Comparison of ENCODE assay signal across 9 mouse cellular contexts in the genomic region with DNA sequence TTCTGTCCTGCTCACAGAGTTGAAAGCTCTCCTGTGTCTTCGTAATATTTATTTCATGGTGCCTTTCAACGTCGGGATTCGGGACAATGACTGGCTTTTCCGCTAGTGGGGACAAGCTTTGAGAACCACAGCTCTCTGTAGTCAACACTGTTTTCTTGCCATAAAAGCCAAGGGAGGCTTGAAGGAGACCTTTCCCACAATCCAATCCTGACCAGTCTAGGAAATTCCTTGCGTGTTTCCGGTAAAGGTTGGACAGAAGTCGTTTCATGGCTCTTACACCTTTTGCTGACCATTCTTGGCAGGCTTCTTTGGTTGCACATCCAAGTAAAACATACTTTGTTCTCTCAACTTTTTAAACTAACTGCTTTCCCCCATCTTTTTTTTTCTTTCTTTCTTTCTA.
DNase-seq lines count a peak whose midpoint lies in the region; ATAC-seq and TF ChIP-seq lines count a peak whose summit lies in the region.
"Had no signal": no experiment of that assay in that cellular context is flagged by ENCODE, and none has a peak within 500 bp of the region (broad histone marks: within the 10 kb centered on the region; RNA-seq: fewer than 3 reads in every experiment).

No protein-coding gene starts in this region.

- no peak for TF ChIP-seq CTCF in embryonic fibroblast, embryonic 13.5 days (IDR thresholded peaks at IDR 0.05; ENCODE audit: borderline replicate concordance, insufficient read depth, low read length)
- no peak for TF ChIP-seq CTCF in intestine, postnatal 0 days (IDR thresholded peaks at IDR 0.05; ENCODE audit: low read depth)

- H3K27me3 ChIP-seq in heart, embryonic 11.5 days (ENCODE audit: control insufficient read depth, insufficient read depth, low read length), result no peaks in the 10 kb centered on the region
- no peaks in the 10 kb centered on the region for H3K27me3 ChIP-seq in intestine, postnatal 0 days (replicated peaks; ENCODE audit: control insufficient read depth, insufficient read depth, low read length)
- H3K27me3 ChIP-seq in midbrain, embryonic 16.5 days (ENCODE audit: control insufficient read depth, insufficient read depth, low read depth, low read length), result no peaks in the 10 kb centered on the region

- H3K4me2 ChIP-seq in heart, embryonic 11.5 days, result peak overlapping the region; percentile 94
- peak overlapping the region; percentile 93 for H3K4me2 ChIP-seq in intestine, postnatal 0 days (replicated peaks; ENCODE audit: low read depth)
- H3K4me2 ChIP-seq in midbrain, embryonic 16.5 days (ENCODE audit: low read length), result peak overlapping the region; percentile 89

- no peak for TF ChIP-seq POLR2A in embryonic fibroblast, embryonic 13.5 days (IDR thresholded peaks at IDR 0.05; ENCODE audit: low read depth, low read length)

- peaks cover 8% of the 10 kb centered on the region; the same call in 1 of the 2 replicates for H3K4me1 ChIP-seq in heart, embryonic 11.5 days (ENCODE audit: control insufficient read depth, insufficient read depth, low read length)
- peaks cover 11% of the 10 kb centered on the region for H3K4me1 ChIP-seq in embryonic fibroblast, embryonic 13.5 days (ENCODE audit: control insufficient read depth, insufficient read depth, low read length)
- no peaks in the 10 kb centered on the region for H3K4me1 ChIP-seq in intestine, postnatal 0 days (replicated peaks; ENCODE audit: control insufficient read depth, insufficient read depth, low read length)
- H3K4me1 ChIP-seq in midbrain, embryonic 16.5 days (ENCODE audit: control insufficient read depth, insufficient read depth, low read length), result peaks cover 24% of the 10 kb centered on the region

- no peak overlapping the region for H3K27ac ChIP-seq in heart, embryonic 11.5 days (ENCODE audit: low read depth, low read length)
- H3K27ac ChIP-seq in embryonic fibroblast, embryonic 13.5 days (ENCODE audit: insufficient read depth, low read length), result peak overlapping the region; percentile 87
- no peak overlapping the region for H3K27ac ChIP-seq in intestine, postnatal 0 days (ENCODE audit: low read depth, low read length)
- no peak overlapping the region for H3K27ac ChIP-seq in midbrain, embryonic 16.5 days (ENCODE audit: low read length)

- peak overlapping the region; percentile 84; the same call in 1 of the 2 replicates for H3K4me3 ChIP-seq in heart, embryonic 11.5 days (ENCODE audit: low read depth, low read length)
- H3K4me3 ChIP-seq in embryonic fibroblast, embryonic 13.5 days (ENCODE audit: insufficient read depth, low read length), result peak overlapping the region; percentile 81
- H3K4me3 ChIP-seq in intestine, postnatal 0 days (ENCODE audit: low read depth, low read length), result peak overlapping the region; percentile 92; the same call in 1 of the 2 replicates
- peak overlapping the region; percentile 92; the same call in 1 of the 2 replicates for H3K4me3 ChIP-seq in midbrain, embryonic 16.5 days (ENCODE audit: low read depth, low read length)

- WGBS in heart, embryonic 11.5 days (ENCODE audit: insufficient replicate concordance), result 79% methylated on average over 8 of the region's 8 CpGs
- 74% methylated on average over 8 of the region's 8 CpGs for WGBS in intestine, postnatal 0 days
- WGBS in midbrain, embryonic 16.5 days, result 77% methylated on average over 8 of the region's 8 CpGs

- no peak for DNase-seq in heart, postnatal 14 days
- DNase-seq in layer of hippocampus, adult 8-10 months (ENCODE audit: low spot score in 2 of 2), result no peak
- no peak for DNase-seq in urinary bladder, adult 18-20 months (ENCODE audit: low spot score in 2 of 2)
- DNase-seq in layer of hippocampus, postnatal 36 days, result no peak
- DNase-seq: gastrocnemius, postnatal 10 days had no signal

- ATAC-seq in heart, embryonic 11.5 days (replicated peaks; ENCODE audit: insufficient number of reproducible peaks, low FRiP score, low TSS enrichment), result no peak
- no peak for ATAC-seq in intestine, postnatal 0 days
- ATAC-seq in midbrain, embryonic 16.5 days, result no peak

- intact Hi-C loops in heart, postnatal 14 days (cut with DNase I), result loop anchor here (5.0 kb wide), 3 partner anchors 91 to 191 kb away; a partner anchor contains a TSS

- H3K9ac ChIP-seq in heart, embryonic 11.5 days (ENCODE audit: low read depth, low read length), result no peak overlapping the region
- no peak overlapping the region for H3K9ac ChIP-seq in intestine, postnatal 0 days (ENCODE audit: low read depth, low read length)
- no peak overlapping the region for H3K9ac ChIP-seq in midbrain, embryonic 16.5 days (ENCODE audit: low read depth, low read length)

- no peaks in the 10 kb centered on the region for H3K36me3 ChIP-seq in heart, embryonic 11.5 days (ENCODE audit: control insufficient read depth, insufficient read depth, low read length)
- H3K36me3 ChIP-seq in intestine, postnatal 0 days (ENCODE audit: control insufficient read depth, insufficient read depth), result no peaks in the 10 kb centered on the region
- H3K36me3 ChIP-seq in midbrain, embryonic 16.5 days (ENCODE audit: control insufficient read depth, insufficient read depth, low read length), result no peaks in the 10 kb centered on the region

- H3K9me3 ChIP-seq in heart, embryonic 11.5 days (replicated peaks; ENCODE audit: control insufficient read depth, low read length), result no peaks in the 10 kb centered on the region
- no peaks in the 10 kb centered on the region for H3K9me3 ChIP-seq in intestine, postnatal 0 days (ENCODE audit: control insufficient read depth)
- H3K9me3 ChIP-seq in midbrain, embryonic 16.5 days (replicated peaks; ENCODE audit: control insufficient read depth, low read length, poor library complexity, severe bottlenecking), result no peaks in the 10 kb centered on the region
